Mouse (Mus musculus) kidney, adult 2 months (tissue): Measurements from ENCODE around the gene Galnt2.

Experiments used
- CTCF ChIP-seq: fragments of 200-500 bp; conservative IDR thresholded peaks from 2 replicates; pipeline ENCODE4 v1.5.1; 2011; ENCODE audit warnings: low read depth, mild to moderate bottlenecking, control low read depth, low read length, moderate library complexity, mixed read lengths; ENCODE audit not compliant: insufficient read depth, insufficient read length
- POLR2A ChIP-seq: fragments of 200-500 bp; IDR thresholded peaks from one replicate; pipeline ENCODE4 v1.6.1; 2011; ENCODE audit warnings: low read depth, low read length, control low read depth

DNA sequence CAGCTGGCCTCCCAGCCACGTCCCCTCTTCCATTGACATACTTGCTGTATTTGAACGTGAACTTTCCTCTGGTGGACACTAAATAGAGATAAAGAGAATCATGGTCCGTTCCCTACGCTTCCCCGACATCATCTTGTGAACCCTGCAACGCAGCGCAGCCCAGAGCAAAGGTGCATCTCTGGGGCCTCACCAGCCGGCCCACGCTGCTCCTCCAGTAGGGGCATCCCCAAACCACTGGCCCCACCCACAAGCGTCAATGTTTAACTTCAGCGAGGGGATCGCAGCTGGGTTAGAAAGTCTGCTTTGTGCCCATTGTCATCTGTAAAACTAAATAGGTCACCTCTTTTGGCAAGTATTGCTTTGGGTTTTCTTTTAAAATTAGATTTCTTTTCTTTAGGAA is 112.8 kb downstream of the Galnt2 start:
- no peak for TF ChIP-seq CTCF
- TF ChIP-seq POLR2A = no peak
